ENCODE assay signal across 8 mouse cellular contexts in genomic region chr7:45370475-45371311, GRCm38 (mm10). TPM values are rescaled to one million over a fixed set of nuclear protein-coding genes. Genes with fewer than 3 reads are reported as not detected.
DNase-seq lines count a peak whose midpoint lies in the region; ATAC-seq and TF ChIP-seq lines count a peak whose summit lies in the region.

Gene Lin7b (minus strand): TSS chr7:45370583.

- H3K36me3 ChIP-seq in hindbrain, embryonic 10.5 days, result peaks cover 37% of the 10 kb centered on the region
- peaks cover 30% of the 10 kb centered on the region for H3K36me3 ChIP-seq in lung, embryonic 15.5 days
- peaks cover 6% of the 10 kb centered on the region for H3K36me3 ChIP-seq in thymus, adult 2 months (ENCODE audit: control insufficient read depth, insufficient read depth, low read length)

- TF ChIP-seq CTCF in thymus, adult 2 months (IDR thresholded peaks at IDR 0.05; ENCODE audit: borderline replicate concordance, control insufficient read depth, extremely low read depth, insufficient read depth, low read length, poor library complexity), result peak; percentile 49; the same call in 1 of the 2 replicates

- H3K4me2 ChIP-seq in lung, embryonic 15.5 days, result peak within 1 kb of the TSS; percentile 98

- ATAC-seq in lung, embryonic 15.5 days (ENCODE audit: borderline replicate concordance, extremely low read depth, low FRiP score, low TSS enrichment), result peak; percentile 64

- H3K27me3 ChIP-seq in hindbrain, embryonic 10.5 days (ENCODE audit: insufficient read depth, poor library complexity, severe bottlenecking), result peaks cover 38% of the 10 kb centered on the region
- H3K27me3 ChIP-seq in lung, embryonic 15.5 days, result peaks cover 34% of the 10 kb centered on the region
- H3K27me3 ChIP-seq in thymus, adult 2 months (ENCODE audit: control insufficient read depth, insufficient read depth, low read length), result peaks cover 13% of the 10 kb centered on the region; the same call in 1 of the 2 replicates

- DNase-seq in MEL-GATA-1-ER (ENCODE audit: extremely low read depth, low read depth), result peak; percentile 70
- peak; percentile 93 for DNase-seq in cerebellum, adult 9-11 months
- peak; percentile 92 to 96 for DNase-seq in frontal cortex, adult 2 months (ENCODE audit: extremely low spot score in 1 of 2, low spot score in 1 of 2)
- peak; percentile 88 for DNase-seq in hindbrain, embryonic 10.5 days (ENCODE audit: low spot score)
- peak; percentile 76 for DNase-seq in layer of hippocampus, adult 9-10 months (ENCODE audit: low spot score)
- peak; percentile 86 for DNase-seq in ovary, adult 18-20 months (ENCODE audit: low spot score)
- peak; percentile 88 for DNase-seq in thymus, adult 2 months

- peak within 1 kb of the TSS; percentile 40; the same call in 1 of the 2 replicates for H3K9ac ChIP-seq in lung, embryonic 15.5 days

- H3K4me1 ChIP-seq in hindbrain, embryonic 10.5 days (replicated peaks), result peaks cover 43% of the 10 kb centered on the region
- peaks cover 31% of the 10 kb centered on the region for H3K4me1 ChIP-seq in lung, embryonic 15.5 days
- peaks cover 28% of the 10 kb centered on the region for H3K4me1 ChIP-seq in thymus, adult 2 months (replicated peaks; ENCODE audit: control insufficient read depth, insufficient read depth, low read length)

- peak within 1 kb of the TSS; percentile 63 for H3K4me3 ChIP-seq in hindbrain, embryonic 10.5 days
- peak within 1 kb of the TSS; percentile 49 for H3K4me3 ChIP-seq in lung, embryonic 15.5 days
- peak within 1 kb of the TSS; percentile 49 for H3K4me3 ChIP-seq in thymus, adult 2 months (ENCODE audit: control insufficient read depth, insufficient read depth, low read length)

- H3K9me3 ChIP-seq in hindbrain, embryonic 10.5 days, result no peaks in the 10 kb centered on the region
- no peaks in the 10 kb centered on the region for H3K9me3 ChIP-seq in lung, embryonic 15.5 days

- whole genome bisulfite sequencing in hindbrain, embryonic 10.5 days, result 11% methylated on average over 28 of the region's 28 CpGs
- 8% methylated on average over 28 of the region's 28 CpGs for WGBS in lung, embryonic 15.5 days
- WGBS in thymus, adult 2 months, result 14% methylated on average over 28 of the region's 28 CpGs

- TF ChIP-seq POLR2A in thymus, adult 2 months (IDR thresholded peaks at IDR 0.05; ENCODE audit: control insufficient read depth, extremely low read depth, insufficient read depth, low read length, poor library complexity), result no peak

- peak within 1 kb of the TSS; percentile 59; the same call in 1 of the 2 replicates for H3K27ac ChIP-seq in hindbrain, embryonic 10.5 days
- no peak within 1 kb of the TSS for H3K27ac ChIP-seq in lung, embryonic 15.5 days
- no peak within 1 kb of the TSS for H3K27ac ChIP-seq in thymus, adult 2 months (ENCODE audit: control insufficient read depth, insufficient read depth, low read length)

RNA-seq across cellular contexts. Expression of gene Lin7b, which starts in this region (rescaled TPM):
- 241 and 267 TPM in 2 replicates for polyA plus RNA-seq in frontal cortex, adult 2 months (2012; rRNA removed)
- 0.89 and 1.5 TPM in 2 replicates for polyA plus RNA-seq in hindbrain, embryonic 10.5 days (2016; fragmentation: Nextera tagmentation; extraction: Ambion mirVana)
- 0.60 and 0.92 TPM in 2 replicates for polyA plus RNA-seq in lung, embryonic 15.5 days (2015; fragmentation: Nextera tagmentation; extraction: Ambion mirVana)
- 0.65 and 1.0 TPM in 2 replicates for polyA plus RNA-seq in thymus, adult 2 months (2012; rRNA removed)

Comparison
In these comparisons a context has a peak if more than half of its experiments do, and no peak if none do; other contexts are left out.
1. RNA of gene Lin7b (polyA plus RNA-seq): 241 to 267 TPM in frontal cortex, adult 2 months; 0.65 to 1.0 TPM in thymus, adult 2 months, 0.60 to 0.92 TPM in lung, embryonic 15.5 days and 0.89 to 1.5 TPM in hindbrain, embryonic 10.5 days; every median in the first group is over 10 times any median in the second.
2. Peak in ATAC-seq, H3K4me3 ChIP-seq, H3K9ac ChIP-seq and H3K4me2 ChIP-seq in lung, embryonic 15.5 days; RNA of the gene not detected or under 1 TPM.
3. Peak in every context shown above with its lines, with median percentiles within 50 percentile points of each other: DNase-seq and H3K4me3 ChIP-seq.